Mouse (Mus musculus) heart, postnatal 10 days (tissue): ENCODE results near the gene Ankrd13b. TPM values are rescaled to one million over a fixed set of nuclear protein-coding genes. Genes with fewer than 3 reads are reported as not detected.

Experiments used
- DNase-seq, 2 experiments: peaks; one replicate each; pipeline ENCODE4 v3.0.0; 2021
- intact Hi-C: fragments of 180-260 bp; cut with DNase I; formaldehyde crosslinking; loops from one replicate; pipeline ENCODE4 v1.15.1; 2025
- total RNA-seq, 2 experiments: library from RNA; stranded (reverse); gene quantifications; 2 replicates each; pipeline ENCODE4 v1.2.3; 2021

The Ankrd13b gene
- total RNA-seq, 2 experiments from 2014 or later: 12.8 to 15.0 TPM

DNA sequence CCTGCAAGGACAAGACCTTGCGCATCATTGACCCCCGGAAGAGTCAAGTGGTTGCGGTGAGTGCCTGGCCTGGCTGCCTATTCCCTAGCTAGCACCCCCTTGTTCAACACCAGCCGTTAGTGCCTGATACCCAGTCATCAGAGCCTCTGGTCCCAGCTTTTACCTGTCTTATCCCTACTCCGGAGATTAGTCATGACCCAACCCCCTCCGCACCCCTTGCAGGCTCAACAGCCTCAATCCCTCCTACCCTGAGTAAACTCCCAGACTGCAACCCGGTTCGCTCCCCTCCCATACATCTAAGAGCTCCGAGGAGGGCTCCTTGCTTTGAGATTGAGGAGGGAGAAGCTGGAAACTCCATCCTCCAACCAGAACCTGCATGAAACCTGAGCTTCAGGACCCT is 22.9 kb downstream of the Ankrd13b start:
- intact Hi-C loops: loop anchor here (2.0 to 5.0 kb wide), 3 partner anchors 149 to 249 kb away; partner anchors contain the start of gene Ssh2
- no peak for DNase-seq

DNA sequence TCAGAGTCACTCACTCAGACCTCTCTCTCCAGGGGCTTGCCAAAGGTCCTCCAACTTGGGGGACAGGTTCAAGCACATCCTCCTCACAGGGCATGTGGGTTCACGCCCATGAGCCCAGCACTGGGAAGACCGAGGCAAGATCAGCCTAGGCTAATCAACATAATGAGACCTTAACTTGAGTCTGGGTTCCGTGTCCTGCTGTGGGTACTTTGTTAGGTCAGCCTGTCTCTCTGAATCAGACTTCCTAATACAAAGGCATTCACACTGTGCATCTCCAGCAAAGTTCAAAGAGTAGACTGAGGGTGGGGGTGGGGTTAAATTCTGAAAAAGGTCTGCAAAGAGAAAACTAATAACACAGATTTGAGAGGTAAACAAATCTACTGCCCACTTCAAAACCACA is 24.4 kb downstream of the Ankrd13b start:
- intact Hi-C loops: loop anchor here (2.0 to 5.0 kb wide), 3 partner anchors 22 to 248 kb away; partner anchors contain the start of gene Ssh2
- no peak for DNase-seq

DNA sequence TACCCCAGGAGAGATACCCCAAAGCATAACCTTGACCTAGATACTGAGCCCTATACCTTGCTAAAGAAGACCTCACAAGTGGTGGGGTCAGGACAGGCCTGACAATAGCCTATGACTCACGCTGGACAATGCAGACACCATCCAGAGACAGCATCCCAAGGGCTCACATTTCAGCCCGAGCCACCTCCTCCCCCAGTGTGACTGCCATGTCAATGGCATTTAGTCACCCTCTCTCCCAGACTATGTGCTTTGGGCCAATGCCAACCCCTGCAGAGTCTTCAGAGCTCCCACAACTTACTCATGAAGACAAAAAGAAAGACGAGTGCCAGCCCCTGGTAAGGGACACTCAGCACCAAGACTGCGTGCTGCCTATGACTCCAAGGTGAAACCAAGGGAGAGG is 24.8 kb downstream of the Ankrd13b start:
- intact Hi-C loops: loop anchor here (2.0 to 5.0 kb wide), 3 partner anchors 22 to 247 kb away; partner anchors contain the start of gene Ssh2
- peak; percentile 68 to 77 for DNase-seq

DNA sequence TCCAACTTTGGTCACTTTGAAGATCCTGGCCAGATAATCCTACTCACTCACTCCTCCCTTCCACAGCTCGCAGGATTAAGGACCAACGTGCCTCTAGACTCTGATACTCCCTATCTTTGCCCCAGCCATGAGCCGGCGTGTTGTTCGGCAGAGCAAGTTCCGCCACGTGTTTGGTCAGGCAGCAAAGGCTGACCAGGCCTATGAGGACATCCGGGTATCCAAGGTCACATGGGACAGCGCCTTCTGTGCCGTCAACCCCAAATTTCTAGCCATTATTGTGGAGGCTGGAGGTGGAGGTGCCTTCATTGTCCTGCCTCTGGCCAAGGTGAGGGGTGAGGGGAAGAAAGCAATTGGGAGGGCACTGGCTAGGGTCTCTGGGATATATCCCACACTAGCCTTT is 25.7 kb downstream of the Ankrd13b start:
- DNase-seq: peak in 1 of 2 experiments; percentile 46
- intact Hi-C loops: loop anchor here (2.0 kb wide), 1 partner anchor 23 kb away; no protein-coding TSS in a partner anchor

DNA sequence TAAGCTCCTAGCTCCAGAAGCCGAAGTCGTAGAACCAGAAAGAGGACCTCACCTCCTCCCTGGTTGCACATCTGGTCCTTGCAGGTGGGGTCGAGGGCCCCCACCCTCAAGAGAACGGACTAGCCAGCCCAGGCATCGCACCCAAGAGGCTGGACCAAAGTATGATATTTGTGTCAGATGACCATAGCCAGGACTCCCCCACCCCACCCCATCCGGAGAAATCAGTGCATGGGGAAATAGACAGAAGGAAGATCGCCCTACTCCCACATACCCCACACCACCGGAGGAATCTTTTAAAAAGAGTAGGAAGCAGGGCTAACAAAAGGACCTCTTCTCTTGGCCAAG is 26.4 kb downstream of the Ankrd13b start:
- no peak for DNase-seq
- intact Hi-C loops: no loop called here

DNA sequence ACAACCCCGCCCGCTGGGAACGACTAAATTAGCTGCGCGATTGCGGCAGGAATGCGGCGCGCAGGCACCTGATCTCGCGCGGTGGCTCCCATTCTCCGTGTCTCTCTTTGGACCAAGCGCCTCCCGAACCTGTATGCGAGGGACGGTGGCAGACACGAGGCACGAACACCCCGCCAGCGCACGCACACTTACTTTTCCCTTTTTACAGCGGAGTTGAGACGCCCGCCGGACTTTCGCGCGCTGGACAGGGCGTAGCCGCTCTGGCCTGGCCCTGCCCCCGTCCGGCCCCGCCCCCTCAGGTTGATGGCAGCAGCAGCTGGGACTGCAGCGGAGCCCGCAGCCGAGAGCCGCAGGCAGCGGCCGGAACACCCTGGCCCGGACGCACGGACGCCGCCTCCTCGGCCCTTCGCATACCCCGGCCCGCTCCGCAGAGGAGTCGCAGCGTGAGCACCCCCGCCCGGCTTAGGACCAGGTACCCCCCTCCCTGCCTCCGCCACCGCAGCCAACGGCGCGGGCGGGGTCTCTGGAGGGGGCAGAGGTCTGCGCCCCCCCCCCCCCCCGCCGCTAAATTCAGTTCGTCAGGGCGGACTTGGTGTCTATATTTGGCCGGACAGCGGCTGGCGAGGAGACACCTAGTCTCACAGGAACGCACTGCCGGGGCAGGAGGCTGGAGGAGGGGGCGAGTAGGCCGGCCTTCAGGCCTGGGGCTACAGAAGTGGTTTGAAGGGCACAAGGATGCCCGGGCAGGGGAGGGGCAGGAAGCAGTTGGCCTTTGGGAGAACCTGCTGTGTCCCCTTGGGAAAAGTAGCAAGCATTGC is 27.0 kb downstream of the Ankrd13b start, which contains the start of gene Coro6:
Coro6 (plus strand) TSS at position 129 of the 818 bp plus-strand sequence.
- peak; percentile 88 for DNase-seq
- intact Hi-C loops: no loop called here

DNA sequence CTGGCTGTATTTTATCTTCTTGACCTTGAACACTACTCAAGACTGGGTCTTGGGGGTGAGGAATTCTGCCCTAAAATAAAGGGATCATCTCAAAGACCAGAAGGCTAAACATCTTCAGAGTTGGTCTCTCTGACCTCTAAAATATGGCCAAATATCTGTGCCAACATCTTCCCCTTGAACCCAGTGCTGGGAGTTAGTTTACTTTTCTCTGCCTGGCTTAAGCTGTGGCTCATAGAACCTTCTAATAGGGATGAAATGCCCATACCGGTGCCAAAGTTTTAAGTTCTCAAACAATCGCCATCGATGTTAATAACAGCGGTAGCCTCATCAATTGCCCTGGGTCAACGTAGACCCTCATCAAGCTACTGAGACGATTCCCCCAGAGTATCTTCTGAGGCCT is 27.6 kb downstream of the Ankrd13b start:
- no peak for DNase-seq
- intact Hi-C loops: no loop called here

DNA sequence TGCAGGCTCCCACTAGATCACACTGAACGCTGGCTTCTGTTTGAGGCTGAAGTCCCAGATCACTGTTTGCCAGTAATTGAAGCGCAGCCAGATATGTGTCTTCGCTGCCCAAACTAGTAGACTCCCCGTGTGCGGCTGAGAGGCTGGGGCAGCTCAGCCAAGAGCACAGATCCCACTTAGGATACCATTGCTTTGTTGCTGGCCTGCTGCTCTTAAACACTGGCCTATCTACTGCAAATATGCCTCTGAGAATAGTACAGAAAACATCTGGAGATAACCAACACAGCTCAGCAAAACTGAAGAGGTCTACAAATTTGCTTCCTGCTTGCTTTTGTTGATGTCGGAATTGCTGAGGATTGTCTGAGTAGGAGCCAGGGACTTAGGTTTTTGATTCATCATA is 32.6 kb downstream of the Ankrd13b start:
- intact Hi-C loops: no loop called here
- DNase-seq: peak; percentile 76 to 80

DNA sequence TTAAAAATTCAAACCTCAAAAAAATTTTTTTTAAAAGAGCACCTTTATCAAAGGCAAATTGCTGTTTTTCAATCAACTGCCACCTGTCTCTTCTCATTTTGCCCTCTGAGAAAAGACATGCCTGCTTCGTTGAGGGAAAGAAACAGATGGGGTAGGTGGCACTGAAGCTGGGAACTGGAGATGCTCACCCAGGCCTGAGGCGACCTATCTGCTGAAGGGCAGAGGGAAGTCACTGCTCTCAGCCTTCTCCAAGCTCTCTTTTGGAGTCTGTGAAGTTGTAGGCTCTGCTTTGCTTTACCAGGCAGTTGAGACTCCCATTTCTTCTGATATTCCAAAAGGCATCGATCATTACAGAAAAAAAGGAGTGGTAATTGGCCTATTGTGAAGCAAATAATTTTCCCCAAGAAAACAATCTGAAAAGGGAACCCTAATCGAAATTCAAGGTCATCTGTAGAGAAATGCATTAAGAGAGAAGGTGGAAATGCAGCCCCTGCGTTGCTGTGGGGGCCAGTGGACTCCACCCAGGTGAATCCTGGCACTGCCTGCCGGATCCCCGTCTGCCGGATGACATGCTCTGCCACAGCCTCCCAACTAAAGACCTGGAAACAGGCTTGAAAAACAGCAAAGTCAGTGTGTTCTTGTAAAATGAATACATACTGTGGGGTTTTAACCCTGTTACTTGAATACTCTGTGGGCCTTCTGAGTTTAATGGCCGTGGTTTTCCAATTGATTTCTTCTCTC is 33.5 kb downstream of the Ankrd13b start:
- DNase-seq: no peak
- intact Hi-C loops: no loop called here

DNA sequence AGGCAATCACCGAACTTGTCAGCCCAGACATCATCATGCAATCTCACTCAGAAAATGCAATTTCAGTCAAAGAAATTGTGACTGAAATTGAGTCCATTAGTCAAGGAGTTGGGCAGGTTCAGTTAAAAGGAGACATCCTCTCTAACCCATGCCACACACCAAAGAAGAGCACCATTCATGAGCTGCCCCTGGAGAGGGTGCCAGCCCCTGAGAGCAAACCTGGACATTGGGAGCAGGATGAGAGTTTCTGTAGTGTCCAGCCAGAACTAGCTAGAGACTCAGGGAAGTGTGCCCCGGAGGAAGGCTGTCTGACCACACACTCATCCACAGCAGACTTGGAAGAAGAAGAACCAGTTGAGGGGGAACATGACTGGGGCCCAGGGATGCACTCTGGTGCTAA is 36.1 kb downstream of the Ankrd13b start:
- no peak for DNase-seq
- intact Hi-C loops: no loop called here

DNA sequence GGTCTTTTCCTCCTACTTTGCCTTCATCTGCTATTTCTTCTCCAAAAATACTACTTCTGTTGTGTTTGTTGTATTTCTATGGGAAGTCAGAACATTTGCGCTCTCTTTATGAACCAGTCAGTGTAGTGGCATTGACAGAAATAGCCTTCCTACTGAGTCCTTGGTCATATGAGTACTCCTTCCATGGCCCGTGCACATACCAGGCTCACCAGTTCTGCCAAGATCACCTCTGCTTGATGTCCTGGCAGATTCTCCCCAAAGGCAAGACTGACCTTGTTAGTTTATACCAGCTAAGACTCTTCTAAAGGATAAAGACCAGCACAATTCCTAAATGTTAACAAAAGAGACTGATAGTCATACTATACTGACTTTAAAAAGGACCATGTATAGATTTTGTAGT is 37.8 kb downstream of the Ankrd13b start:
- intact Hi-C loops: no loop called here
- DNase-seq: no peak

DNA sequence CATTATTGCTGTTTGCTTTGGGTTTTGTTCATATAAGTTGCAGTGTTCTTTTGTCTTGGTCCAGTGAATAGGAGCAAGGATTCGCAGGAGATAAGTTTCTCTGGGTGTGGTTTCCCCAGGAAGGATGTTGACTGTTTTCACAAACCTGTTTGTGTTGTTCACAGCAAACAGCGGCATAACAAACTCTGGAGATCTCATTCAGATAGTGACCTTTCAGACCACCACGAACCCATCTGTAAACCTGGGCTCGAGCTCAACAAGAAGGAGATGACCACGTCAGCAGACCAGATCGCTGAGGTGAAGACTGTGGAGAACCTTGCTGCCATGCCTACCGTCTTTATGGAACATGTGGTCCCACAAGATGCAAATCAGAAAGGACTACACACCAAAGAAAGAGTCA is 40.3 kb downstream of the Ankrd13b start:
- intact Hi-C loops: loop anchor here (5.0 kb wide), 2 partner anchors 232 to 347 kb away; partner anchors contain the start of gene Ssh2
- no peak for DNase-seq

DNA sequence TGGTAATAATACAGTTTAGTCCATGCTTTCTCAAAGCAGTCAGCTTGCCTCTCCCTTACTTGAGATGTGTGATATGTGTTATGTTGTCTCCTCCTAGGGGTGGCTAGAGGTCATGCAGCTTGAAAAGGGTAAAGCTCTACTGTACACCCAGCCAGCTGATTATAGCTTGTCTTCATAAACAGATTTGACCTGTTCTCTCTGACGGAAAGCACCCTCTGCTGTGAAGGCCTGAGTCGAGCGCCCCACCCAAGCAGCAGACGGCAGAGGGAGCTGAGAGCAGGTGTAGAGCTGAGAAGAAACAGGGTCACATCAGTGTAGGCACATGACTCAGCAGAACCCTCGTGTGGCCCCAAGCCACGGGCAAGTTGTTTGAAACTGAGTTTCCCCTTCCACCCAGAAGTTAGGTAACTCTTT is 42.8 kb downstream of the Ankrd13b start:
- intact Hi-C loops: loop anchor here (1.0 to 5.0 kb wide), 3 partner anchors 129 to 344 kb away; partner anchors contain the start of gene Ssh2
- peak; percentile 79 to 86 for DNase-seq

DNA sequence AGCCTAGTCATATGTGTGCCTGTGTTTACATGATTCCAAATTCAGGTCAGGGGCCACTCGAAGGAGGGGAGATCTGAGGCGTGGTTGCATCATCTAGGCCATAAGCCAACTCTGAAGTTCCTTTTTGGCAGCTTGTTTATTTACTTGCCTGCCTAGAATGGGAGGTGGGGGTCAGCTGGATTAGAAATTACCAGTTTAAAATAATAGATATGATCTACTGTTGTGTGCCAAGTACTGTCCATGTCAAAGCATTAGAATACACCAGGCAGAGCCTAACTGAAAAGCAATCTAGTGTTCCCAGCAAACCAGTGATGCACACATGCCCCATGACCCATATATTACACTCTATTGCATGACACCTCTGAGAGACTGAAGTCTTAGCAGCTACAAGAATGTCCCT is 44.5 kb downstream of the Ankrd13b start:
- intact Hi-C loops: loop anchor here (5.0 kb wide), 3 partner anchors 78 to 343 kb away; partner anchors contain the start of gene Ssh2
- peak; percentile 72 for DNase-seq

DNA sequence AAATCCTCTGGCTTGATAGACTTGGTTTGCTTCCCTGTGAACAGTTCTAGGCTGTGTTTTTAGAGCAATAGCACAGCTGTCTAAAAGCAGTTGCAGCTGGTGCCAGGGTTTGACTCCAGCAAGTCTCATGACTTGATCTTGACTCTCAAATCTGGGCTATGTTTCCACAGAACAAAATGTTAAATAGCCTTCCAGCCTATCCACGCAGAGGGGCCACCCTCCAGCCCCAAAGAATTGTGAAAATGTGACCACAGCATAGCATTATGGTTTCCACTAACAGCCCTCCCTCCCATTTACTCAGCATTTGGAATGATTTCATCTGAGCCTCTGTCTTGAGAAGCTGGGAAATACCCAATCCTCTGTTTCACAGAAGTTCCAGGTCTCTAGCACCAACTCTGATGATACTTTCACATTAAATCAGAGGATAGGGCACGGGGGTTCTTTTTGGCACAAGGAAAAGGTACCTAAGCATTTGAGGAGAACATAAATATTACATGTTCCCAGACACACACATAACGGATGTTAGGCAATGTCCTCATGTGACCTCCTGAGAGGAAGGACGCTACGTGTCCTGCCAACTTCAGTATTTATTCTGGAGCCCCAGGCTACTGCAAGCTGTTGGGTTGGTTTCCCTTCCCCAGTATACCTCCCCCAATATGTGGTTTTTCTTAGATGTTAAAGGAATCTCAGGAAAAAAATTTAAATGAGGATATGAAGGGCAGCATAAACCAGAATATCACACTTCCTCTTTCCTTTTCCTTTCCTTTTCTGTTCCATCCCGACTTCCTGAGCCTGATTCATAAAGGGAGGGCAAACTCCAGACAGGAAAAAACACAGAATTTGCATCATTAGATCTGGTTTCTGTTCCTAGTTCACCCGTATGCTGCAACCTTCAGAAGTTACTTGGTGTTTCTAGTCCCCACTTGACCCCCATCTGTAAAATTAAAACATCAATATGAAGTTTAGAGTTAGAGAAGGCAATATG is 47.0 kb downstream of the Ankrd13b start:
- intact Hi-C loops: loop anchor here (1.0 to 5.0 kb wide), 2 partner anchors 75 to 94 kb away; no protein-coding TSS in a partner anchor
- DNase-seq: peak; percentile 82 to 88

DNA sequence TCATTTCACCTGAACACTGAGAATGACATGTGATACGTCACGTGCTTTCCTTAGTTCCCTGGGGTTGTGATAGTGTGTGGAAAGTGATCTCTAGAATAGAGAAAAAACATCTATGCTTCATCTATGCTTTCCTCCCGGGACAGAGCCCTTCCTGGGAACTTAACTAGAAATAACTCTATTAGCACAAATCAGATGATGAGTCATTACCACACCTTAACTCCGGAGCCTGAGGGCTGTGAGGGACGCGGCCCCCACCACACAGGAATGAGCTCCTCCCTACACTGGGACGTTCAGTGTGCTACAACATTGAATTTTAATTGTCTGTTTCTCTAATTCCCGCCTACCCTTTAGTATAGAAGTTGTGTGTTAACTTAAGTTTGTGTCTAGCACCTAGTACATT is 48.5 kb downstream of the Ankrd13b start:
- no peak for DNase-seq
- intact Hi-C loops: loop anchor here (2.0 to 5.0 kb wide), 2 partner anchors 14 to 74 kb away; no protein-coding TSS in a partner anchor

DNA sequence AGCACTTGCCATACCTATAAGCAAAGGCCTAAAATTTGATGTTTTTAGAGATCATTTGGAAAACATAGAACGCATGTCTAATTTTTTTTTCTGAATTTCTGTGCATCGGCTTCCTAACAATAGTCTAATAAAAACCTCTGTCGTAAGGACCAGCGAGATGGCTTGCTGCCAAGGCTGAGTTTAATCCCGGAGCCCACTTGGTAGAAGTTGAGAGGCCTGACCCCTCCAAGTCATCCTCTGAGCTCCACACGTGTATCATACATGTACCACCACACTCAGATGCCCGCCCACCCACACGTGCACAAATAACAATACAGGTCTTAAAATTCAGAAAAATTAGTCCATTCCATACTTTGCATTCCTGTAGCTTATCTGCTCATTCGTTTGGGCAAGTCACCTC is 49.4 kb downstream of the Ankrd13b start:
- peak in 1 of 2 experiments; percentile 57 for DNase-seq
- intact Hi-C loops: loop anchor here (2.0 to 5.0 kb wide), 2 partner anchors 13 to 73 kb away; no protein-coding TSS in a partner anchor

DNA sequence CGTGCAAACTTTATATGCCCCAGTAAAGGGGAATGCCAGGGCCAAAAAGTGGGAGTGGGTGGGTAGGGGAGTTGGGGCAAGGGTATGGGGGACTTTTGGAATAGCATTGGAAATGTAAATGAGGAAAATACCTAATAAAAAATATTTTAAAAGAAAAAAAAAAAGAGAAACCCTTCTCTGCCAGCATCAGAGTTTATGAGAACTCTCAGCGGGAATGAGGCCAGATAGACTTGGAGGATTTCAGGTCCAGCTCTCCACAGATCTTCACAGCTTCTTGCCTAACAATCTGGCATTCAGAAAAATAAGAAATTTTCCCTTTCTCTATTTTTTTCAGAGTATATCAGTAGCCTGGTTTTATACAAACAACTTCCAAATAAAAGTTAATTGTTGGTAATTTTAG is 52.5 kb downstream of the Ankrd13b start:
- no peak for DNase-seq
- intact Hi-C loops: no loop called here

DNA sequence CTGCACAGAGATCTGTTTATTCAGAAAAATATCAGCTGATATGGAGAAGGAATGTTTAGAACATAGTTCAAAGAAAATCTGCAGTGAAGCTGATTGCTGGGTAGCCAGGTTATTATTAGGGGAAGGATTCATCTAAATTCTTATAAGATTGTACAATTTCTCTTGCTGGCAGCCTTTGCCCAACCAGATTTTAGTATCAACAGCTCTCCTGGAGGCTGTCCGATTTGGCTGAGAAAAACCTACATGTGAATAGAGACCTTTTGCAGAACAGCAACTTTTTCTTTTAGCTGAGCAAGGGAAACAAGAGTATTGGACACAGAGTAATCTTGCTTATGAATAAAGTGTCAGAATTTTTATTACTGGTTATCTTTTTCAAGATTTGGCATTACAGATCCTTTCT is 61.0 kb downstream of the Ankrd13b start:
- DNase-seq: no peak
- intact Hi-C loops: no loop called here
